Mouse (Mus musculus) layer of hippocampus, adult 18-20 months (tissue): ENCODE measurements at regions not wholly inside any gene's neighbourhood (a gene's known extent, or its start where the extent isn't known, plus 50 kb on each side); places are given as distances from the start of the nearest gene placed in this dataset.
"Not testable (repeated sequence)": the region's sequence is repeated elsewhere in the genome, so short reads cannot be mapped to it uniquely, and the experiment has no call there.

Source experiments
- DNase-seq, 2 experiments: peaks; one replicate each; pipeline ENCODE4 v3.0.0; 2022; ENCODE audit warnings: low spot score in 2 of 2

- no peak for DNase-seq
Observed at GRCm38 (mm10) chr12:5969556-5969955, 594.1 kb upstream of the Klhl29 start.

- DNase-seq, result no peak
Observed at GRCm38 (mm10) chr12:5956141-5956540, 580.7 kb upstream of the Klhl29 start.

- no peak for DNase-seq
Observed at GRCm38 (mm10) chr12:5955564-5955963, 580.1 kb upstream of the Klhl29 start.

- no peak for DNase-seq
Observed at GRCm38 (mm10) chr12:5943346-5943925, 568.0 kb upstream of the Klhl29 start.

GRCm38 (mm10) chr12:5921262-5921661 is 545.8 kb upstream of the Klhl29 start:
- peak; percentile 48 to 64 for DNase-seq

GRCm38 (mm10) chr12:5918030-5918429 is 542.5 kb upstream of the Klhl29 start:
- DNase-seq, result no peak

GRCm38 (mm10) chr12:5906251-5906650 is 530.8 kb upstream of the Klhl29 start:
- DNase-seq, result no peak

GRCm38 (mm10) chr12:5891786-5892185 is 516.3 kb upstream of the Klhl29 start:
- DNase-seq, result not testable (repeated sequence)

- DNase-seq, result no peak
Observed at GRCm38 (mm10) chr12:5866701-5867100, 491.2 kb upstream of the Klhl29 start.

- no peak for DNase-seq
Observed at GRCm38 (mm10) chr12:5859795-5860194, 484.3 kb upstream of the Klhl29 start.

- peak; percentile 71 to 89 for DNase-seq
Observed at GRCm38 (mm10) chr12:5856421-5856820, 480.9 kb upstream of the Klhl29 start.

- no peak for DNase-seq
Observed at GRCm38 (mm10) chr12:5810427-5810826, 434.9 kb upstream of the Klhl29 start.

GRCm38 (mm10) chr12:5810009-5810408 is 434.5 kb upstream of the Klhl29 start:
- DNase-seq, result no peak

- peak in 1 of 2 experiments; percentile 17 for DNase-seq
Observed at GRCm38 (mm10) chr12:5807996-5808886, 432.8 kb upstream of the Klhl29 start.

GRCm38 (mm10) chr12:5805731-5806130 is 430.2 kb upstream of the Klhl29 start:
- no peak for DNase-seq

- DNase-seq, result peak; percentile 21 to 42
Observed at GRCm38 (mm10) chr12:5793051-5793450, 417.6 kb upstream of the Klhl29 start.

GRCm38 (mm10) chr12:5787074-5787813 is 411.8 kb upstream of the Klhl29 start:
- peak in 1 of 2 experiments; percentile 31 for DNase-seq

GRCm38 (mm10) chr12:5781276-5781675 is 405.8 kb upstream of the Klhl29 start:
- DNase-seq, result no peak

GRCm38 (mm10) chr12:5777556-5777955 is 402.1 kb upstream of the Klhl29 start:
- DNase-seq, result no peak

- no peak for DNase-seq
Observed at GRCm38 (mm10) chr12:5771399-5771978, 396.0 kb upstream of the Klhl29 start.

GRCm38 (mm10) chr12:5770531-5770930 is 395.0 kb upstream of the Klhl29 start:
- DNase-seq, result no peak
